Mouse (Mus musculus): Measurements from ENCODE around the gene Cspg4.
A peak's percentile ranks its signal among the peaks of the same experiment; 100 is the strongest.

The Cspg4 gene

DNA sequence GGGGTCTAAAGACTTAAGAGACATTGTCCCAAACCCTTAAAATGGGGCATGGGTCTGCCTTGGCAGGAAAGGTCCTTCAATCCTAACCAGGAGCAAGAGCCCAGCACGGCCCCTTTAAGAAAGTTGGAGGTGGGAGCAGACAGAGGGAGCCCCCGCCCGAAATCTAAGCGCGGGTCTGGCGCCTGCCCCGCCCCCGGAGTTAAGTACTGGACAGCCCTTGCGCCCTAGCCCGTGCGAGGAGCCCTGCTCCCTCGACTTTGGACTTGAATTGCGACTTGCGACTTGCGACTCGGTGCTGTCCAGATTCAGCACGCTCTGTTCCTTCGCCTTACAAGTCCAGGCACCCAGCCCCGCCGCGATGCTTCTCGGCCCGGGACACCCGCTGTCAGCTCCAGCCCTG is at the start of gene Cspg4:
Gene Cspg4, plus strand, starts transcription at position 202 of the 400 bp plus-strand sequence.
- DNase-seq (ENCODE audit: low read depth): no peak

DNA sequence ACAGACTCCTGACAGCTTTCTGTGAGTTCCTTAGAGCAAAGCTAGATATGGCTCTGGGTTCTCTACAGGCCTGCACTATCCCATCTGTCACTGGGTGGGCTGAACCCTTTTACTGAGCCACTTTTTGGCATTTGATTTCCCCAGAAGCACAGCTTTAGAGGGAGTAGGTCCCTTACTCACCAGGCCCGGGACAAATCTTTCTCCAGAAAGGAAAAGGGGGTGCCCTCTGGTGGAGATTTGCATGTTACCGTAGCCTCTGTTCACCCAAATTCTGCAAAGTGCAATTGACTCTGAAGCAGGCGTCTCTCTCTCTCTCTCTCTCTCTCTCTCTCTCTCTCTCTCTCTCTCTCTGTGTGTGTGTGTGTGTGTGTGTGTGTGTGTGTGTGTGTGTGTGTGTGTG is 39.9 kb upstream of the Cspg4 start:
- peak; percentile 19 for DNase-seq (ENCODE audit: low read depth)

DNA sequence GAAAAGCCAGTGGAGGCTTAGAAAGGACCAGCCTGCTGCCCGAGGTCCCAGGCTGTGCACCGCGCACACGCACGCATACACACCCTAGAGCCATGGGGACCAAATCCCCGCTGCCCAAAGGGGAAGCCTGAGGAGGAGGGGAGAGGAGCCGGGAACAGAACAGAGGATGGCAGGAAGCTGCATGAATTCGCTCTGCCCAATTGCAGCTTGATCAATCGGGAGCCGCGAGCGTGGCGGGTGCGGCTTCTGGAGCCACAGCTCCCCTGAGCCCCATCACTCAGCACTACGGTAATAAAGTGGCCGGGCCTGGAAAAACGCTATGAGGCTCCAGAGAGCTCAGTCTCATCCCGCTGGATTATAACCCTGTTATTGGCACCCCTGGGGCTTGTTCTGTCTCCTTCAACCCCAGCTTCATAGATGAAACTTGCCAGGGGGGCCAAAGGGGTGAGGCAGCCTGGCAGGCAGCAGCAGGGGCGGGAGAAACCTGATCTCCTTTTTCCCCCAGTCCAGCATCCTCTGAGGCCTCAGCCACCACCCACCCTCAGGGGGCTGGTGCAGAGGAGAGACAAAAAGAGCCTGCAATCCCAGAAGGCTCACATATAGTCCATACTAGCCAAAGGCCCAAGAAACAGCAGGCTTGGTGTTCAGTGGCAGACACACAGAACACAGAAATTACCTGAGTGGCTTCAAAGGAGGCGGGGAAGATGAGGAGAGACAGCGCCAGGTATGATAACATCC is 39.2 kb upstream of the Cspg4 start:
- no peak for DNase-seq (ENCODE audit: low read depth)

DNA sequence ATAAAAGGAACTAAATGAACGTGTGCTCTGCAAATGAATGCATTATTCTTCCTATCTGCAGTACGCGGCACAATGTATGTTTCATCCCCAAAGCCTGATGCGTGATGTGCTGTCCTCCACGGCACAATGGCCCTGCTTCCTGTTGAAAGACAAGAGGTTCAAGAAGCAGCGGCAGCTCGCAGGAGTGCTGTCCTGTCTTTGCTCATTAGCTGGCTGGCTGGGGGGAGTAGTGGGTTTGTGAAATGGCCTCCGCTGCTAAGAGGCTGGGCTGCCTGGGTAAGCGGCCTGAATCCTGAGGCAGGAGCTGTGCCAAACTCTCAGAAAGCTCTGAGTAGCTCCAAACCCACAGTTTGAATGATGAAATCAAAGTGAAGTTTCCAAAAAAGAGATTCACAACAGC is 36.7 kb upstream of the Cspg4 start:
- no peak for DNase-seq (ENCODE audit: low read depth)

DNA sequence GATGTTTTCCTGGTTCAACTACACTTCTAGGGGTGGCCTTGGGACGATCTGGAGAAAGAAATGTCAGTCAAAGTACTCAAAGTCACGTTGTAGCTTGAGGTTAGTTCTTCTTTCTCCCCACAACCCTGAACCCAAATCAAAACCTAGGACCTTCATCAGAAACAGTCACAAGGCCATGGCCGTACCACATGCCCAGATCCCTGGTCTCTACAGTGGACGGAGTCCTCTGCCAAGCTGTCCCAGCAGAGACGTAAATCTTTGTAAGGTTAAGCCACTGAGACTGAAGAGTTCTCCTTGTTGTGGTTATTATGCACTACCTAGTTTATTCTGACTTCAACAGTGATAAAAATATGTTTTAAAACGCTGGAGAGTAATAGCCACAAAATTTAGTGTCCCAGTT is 36.0 kb upstream of the Cspg4 start:
- no peak for DNase-seq (ENCODE audit: low read depth)

DNA sequence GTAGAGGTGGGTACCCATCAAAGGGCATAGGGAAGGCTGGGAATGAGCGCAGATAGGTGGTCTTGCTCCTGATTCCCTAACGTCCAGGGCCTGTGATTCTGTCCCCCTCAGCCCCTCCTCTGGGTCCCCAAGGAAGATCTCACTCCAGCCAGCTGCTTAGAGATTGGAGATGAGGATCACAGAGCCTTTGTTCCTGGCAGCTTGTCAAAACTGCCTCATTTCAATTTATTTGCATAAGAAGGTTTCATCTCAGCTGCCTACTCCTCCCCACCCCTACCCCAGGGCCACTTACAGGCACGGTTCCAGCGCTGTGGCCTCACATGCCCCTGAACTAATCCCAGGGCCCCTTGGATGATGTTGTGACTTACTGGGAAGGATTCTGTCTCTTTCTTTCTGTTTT is 34.7 kb upstream of the Cspg4 start:
- DNase-seq (ENCODE audit: low read depth): no peak

DNA sequence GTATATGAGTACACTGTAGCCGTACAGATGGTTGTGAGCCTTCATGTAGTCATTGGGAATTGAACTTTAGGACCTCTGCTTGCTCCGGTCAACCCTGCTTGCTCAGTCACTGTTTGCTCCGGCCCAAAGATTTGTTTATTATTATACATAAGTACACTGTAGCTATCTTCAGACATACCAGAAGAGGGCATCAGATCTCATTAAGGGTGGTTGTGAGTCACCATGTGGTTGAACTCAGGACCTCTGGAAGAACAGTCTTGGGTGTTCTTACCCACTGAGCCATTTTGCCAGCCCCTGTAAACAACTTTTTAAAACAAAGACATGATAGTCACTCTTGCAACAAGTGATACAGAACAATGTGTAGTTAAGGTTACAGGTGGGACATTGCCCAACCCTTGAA is 32.9 kb upstream of the Cspg4 start:
- DNase-seq (ENCODE audit: low read depth): no peak

DNA sequence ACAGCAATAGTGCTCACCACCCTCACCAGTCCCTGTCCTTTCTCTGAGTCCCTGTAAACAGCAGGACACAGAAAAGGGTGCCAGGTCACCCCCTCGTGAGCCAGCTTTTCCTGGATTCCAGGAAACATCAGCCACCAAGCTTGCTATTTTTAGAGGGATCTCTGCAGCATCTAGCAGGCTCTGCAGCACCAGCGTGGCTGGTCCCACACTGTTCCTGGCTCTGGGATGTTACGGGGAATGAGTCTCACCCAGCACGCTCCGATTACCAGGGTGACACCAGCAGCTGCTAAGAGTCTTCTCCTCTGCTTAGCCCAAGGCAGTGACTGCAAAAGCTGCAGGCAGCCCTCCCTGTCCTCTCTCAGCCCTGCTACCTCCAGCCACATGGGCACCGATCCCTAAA is 31.9 kb upstream of the Cspg4 start:
- DNase-seq (ENCODE audit: low read depth): no peak

DNA sequence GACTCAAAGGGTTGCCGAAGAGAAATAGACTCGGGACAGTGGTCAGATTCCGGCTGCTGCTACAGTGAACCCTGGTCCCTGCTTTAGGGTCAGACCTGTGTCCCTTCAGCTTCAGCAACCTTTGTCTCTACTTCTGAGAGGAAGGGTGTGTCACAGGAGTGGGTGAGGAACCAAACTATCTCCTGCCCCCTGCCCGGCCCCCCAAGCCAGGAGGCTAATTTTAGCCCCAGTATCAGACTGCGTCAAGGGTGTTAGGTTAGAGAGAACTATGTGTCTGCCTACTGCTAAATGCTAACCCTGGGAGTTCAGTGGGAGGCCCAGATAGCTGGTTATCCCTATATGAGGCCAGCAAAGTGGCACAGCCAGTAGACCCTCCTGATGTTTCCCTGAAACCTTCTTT is 29.7 kb upstream of the Cspg4 start:
- DNase-seq (ENCODE audit: low read depth): no peak

DNA sequence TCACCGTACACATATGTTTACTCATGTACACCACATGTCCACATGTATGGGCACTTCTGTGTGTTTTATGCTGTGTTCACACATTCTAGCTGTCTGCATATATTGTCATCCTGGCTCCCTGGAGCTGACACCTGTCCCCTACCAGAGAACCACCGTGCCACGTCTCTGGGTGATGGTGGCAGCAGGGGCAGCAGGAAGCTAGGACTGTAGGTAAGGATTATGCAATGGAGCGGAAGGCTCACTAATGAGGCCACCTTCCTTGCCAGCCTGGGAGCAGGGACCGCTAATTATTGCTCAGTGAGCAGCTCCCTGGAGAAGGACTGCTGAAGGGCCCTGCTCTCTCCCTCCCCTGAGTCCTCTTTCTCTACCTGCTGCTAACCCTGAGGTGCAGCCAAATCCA is 24.1 kb upstream of the Cspg4 start:
- DNase-seq (ENCODE audit: low read depth): no peak

DNA sequence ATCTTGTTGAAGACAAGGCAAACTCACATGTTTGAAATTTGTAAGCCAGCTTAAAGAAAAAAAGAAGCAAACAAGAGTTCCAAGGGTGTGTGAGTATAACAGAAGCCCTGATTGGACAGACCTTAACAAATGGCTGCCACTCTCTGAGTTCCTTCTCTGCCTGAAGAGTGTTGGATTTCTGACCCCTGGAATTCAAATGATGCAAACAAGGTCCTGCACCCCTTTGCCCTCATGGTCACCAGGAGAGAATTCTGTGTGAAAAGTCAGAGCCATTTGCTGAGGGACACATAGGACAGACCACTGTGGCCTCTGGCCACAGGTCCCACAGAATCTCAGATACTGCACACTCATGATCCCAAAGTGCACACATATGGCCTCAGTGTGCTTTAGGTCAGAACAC is 23.0 kb upstream of the Cspg4 start:
- no peak for DNase-seq (ENCODE audit: low read depth)

DNA sequence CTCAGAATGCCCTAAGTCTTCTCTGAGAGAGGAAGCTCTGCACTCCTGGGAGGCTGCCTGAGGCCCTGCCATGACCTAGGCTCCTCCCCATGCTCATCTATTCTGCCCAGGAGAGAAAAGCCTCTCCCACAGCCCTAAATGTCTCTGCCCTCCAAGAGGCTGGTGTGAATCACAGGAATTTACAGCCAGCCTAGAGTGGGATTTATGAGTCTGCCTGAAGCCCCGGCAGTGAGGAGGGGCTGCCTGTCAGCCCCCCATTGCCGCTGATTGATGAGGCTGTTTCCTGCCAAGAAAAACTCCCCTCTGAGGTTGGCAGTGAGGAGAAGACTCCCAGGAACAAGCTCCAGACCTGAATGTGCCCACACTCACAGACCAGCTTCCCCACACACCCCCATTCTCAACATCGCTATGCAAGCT is 22.5 kb upstream of the Cspg4 start:
- no peak for DNase-seq (ENCODE audit: low read depth)

DNA sequence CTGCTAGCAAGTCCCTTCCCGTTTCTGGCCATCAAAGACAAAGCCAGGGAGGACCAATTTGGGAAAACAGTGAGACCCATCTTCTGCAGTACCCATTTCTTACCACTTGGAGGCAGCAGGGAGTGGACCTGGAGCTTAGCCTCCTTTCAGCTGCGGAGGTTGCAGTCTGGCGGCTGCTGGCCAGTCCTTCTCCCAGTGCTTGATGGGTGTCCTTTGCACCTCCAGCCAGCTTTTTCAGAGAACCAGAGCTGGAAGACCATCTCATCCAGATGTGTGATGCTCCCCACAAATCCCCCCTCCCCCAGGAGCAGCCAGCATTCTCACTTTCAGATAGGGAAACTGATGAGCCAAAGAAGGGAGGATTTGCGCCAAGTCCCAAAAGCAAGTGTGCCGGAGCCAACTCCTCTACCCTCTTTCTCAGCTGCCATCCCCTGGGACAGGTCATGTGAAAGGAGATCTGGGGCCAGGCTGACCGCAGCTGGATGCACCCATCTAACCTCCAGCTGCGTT is 21.1 kb upstream of the Cspg4 start:
- DNase-seq (ENCODE audit: low read depth): peak; percentile 33

DNA sequence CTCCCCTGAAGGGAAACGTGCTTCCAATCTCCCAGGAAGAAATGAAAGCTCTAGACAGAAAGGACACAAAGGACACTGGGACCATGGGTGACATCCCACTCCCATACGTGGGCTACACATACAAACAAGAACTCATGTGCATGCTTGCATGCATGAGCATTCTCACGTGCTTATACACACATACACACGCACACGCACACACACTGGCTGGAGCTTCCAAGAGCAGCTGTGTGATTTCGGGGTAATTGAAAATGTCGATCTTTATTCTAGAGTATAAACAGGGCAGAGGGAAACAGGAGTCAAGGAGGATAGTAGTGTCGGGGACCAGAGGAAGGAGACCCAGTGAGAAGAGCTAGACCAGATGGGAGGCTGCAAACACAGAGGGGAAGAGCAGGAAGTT is 20.2 kb upstream of the Cspg4 start:
- DNase-seq (ENCODE audit: low read depth): no peak

DNA sequence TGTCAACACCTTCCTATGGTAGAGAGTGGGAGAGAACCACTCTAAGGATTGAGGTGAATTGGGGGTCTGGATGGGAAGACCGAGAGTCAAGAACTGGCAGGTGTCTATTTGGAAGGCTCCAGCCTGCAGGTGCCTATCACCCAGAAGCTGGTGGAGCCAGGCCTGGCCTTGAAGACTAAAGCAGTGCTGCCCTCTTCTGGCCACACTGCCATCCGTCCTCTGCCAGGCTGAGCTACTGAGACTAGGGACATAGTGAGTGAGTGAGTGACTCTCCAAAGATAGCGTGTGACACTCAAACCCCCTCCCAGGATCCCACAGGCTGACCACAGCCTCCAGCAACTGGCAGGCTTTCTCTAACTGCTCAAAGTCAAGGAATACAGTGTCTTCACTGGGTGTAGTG is 17.3 kb upstream of the Cspg4 start:
- peak; percentile 47 for DNase-seq (ENCODE audit: low read depth)

DNA sequence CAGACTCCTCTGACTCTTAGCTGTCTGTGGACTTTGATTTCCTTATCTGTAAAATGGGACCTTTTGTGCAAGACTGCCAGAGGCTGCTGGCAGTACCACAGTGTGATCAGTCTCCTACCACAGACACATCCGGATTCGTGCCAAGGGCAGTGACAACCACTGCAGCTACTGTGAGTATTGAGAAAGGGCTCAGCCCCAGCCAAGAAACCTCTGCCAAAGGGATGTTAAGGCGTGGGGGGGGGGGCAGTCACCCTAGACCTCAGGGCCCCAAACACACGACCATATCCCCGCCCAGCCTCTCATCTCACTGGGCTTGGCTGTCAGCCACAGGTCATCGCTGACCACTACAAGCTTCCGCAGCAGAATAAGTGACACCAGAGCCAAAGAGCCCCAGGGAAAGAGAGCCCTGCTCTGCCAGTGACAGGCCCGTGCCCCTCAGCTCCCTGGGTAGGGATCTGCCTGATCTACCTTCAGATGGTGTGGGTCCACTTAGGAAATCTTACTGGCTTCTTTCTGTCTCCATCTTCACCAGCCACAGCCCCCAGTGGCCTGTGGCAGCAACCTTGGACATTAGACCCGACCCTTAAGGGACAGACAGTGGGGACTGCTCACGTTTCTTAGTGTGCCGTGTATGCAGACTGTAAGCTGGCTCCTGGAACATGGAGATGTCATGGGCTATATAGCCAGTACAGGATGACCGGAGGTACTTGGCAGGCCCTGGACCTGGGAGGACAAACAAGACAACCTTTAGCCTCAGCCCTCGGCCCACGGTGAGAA is 14.5 kb upstream of the Cspg4 start:
- DNase-seq (ENCODE audit: low read depth): no peak

DNA sequence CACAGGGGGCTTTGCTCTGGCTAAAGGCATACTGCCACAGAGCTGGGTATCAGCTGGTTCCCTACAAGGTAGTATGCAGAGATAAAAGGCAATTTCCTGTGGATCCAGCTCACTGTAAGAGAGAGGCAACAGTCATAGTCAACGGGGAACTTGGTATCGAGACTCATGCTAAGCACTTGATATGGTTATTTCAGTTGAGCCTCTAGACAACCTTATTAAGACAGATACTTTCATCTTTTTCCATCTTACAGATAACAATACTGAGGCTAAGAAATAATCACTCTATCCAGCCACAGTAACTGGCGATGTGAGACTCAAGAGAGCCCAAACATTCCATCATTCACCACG is 14.0 kb upstream of the Cspg4 start:
- DNase-seq (ENCODE audit: low read depth): no peak

DNA sequence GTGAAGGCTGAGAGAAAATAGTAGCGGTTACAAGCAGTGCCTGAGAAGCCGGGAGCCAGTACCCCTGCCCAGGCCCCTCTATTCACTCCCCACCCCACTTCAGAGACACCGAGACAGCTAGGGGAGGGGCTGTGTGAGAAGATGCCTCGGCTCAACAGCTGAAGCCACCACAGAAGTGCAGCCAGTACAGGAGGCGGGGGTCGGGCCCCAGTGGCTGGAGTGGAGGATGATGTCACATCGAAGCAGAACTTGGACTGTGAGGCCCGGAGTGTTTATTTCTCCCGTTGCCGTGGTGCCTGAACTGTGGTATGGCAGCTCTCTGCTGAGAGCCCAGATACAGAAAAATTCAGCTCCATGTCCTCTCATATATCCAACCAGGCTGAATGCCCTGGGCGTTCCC is 13.1 kb upstream of the Cspg4 start:
- DNase-seq (ENCODE audit: low read depth): peak; percentile 26

DNA sequence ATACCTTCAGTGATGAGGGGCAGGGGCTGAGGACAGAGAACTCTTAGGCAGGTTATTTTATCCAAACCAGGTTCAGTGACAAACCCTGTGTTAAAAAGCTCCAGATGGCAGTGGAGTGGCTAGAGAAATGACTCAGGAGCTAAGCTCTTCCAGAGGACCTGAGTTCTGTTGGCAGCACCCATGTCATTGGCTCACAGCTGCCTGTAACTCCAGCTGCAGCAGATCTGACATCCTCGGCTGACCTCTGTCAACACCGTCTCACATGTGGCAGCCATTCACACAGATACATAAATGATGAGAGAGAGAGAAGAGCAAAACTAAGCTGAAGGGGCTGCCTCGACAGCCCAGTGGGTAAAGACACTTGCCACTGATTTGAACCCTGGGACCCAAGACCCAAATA is 7.4 kb upstream of the Cspg4 start:
- DNase-seq (ENCODE audit: low read depth): no peak

DNA sequence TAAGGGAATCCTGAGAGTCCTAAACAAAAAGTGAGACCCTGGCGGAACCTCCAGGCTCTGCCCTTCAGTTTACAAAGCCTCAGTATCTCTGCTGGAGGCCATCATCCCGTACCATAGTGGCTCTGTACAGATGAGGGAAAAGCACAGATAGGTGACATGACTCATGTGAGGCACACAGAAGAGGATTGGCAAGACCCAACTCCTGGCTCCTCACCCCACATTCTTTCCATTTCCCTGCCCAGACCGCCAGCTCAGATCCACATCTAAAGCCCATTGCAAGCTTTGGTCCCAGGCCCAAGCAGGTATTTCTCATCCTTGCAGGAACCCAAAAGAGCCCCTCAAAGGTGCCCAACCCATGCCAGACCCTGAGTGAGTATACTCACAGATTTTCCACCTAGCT is 4.8 kb upstream of the Cspg4 start:
- DNase-seq (ENCODE audit: low read depth): no peak

DNA sequence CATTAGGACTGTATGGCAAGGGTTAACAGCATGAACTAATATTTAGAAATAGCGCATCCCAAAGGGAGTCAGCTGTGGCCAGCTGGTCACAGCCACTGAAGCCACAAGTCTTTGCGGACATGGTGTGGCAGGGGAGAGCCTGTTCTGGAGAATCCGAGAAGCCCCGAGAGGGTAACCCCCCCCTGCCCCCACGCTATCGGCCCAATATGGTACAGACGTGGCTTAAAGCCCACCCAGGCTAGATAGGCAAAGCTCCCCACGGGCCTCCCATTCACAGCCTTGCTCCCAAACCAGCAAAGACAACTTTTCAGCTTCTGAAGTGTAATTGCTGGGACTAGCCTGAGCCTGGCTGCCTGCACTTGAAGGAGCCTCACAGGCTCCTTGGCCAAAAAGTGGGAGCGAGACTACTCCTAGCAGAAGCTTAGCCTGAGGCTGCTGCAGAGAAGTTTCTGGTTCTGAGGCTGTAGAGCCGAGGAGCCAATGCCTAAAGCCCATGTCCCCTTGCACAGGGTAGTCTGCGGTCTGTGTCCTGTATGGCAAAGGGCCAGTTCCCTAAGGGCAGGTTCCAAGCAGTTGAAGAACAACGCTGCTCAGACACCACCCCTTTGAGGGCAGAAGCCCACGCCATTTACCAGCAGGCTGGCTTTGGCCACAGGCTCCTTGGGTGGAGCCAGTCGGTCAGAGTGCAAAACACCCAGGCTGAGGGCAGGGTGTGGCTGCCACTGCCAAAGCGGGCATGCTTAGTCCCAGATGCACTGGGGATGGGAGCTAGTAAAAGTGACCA is 4.2 kb upstream of the Cspg4 start:
- DNase-seq (ENCODE audit: low read depth): no peak

DNA sequence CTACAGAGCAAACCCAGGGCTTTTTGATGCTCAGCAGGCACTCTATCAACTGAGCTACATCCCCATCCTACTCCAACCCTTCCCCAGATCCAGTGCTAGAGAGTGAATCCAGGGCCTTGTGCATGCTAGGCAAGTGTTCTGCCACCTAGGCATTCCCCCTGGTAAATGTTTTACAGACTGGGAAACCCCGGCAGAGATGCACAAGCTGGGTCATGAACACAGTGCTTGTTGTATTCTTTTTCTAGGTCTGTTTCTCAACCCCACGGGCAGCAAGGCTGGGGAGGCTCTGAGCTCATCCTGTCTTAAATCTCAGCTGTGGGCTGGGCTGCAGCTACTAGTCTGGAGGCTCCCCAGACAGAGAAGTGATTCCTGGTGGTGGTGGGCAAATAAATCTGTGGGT is 2.0 kb upstream of the Cspg4 start:
- no peak for DNase-seq (ENCODE audit: low read depth)

DNA sequence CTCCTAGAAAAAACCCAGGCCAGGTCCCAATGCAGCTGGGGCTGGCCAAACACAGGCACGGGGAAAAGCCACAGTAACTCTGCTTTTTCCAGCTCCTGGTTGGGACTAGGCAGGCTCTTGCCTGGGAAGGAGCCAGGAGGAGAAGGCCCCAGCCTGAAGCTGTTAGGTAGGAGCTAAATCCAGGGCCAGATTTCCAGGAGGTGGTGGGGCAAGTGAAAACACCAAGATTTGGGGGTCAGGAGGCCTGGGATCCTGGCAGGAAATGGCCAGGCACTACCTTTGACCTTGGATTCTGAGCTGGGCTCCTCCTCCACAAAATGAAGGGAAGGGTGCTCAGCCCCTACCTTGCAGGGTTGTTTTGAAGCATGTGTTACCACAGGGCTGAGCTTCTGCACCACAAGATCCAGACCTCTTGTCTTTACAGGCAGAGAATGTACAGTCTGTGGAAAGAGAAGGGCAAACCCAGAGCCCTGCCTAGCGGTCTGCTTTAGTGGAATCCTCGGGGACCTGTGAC is 560 bp upstream of the Cspg4 start, which contains the start of gene Odf3l1:
Gene Odf3l1, minus strand, starts transcription at position 464 of the 514 bp plus-strand sequence.
- no peak for DNase-seq (ENCODE audit: low read depth)

All from c-Kit-positive CD71-negative TER-119-negative erythroid progenitor cells, embryonic 14.5 days (primary cell).